Mouse (Mus musculus) left cerebral cortex, adult 2 months (tissue): Measurements from ENCODE around the gene Nfya. TPM values are rescaled to one million over a fixed set of nuclear protein-coding genes. Genes with fewer than 3 reads are reported as not detected.

Experiments
- DNase-seq, 2 experiments: peaks; one replicate each; pipeline ENCODE4 v3.0.0; 2021 to 2022; ENCODE audit warnings: low spot score in 2 of 2, mixed read lengths in 1 of 2; ENCODE audit errors: extremely low spot score in 1 of 2
- H3K27ac ChIP-seq: fragments of 200-600 bp; 2 replicates; pipeline ENCODE4 v1.8.1; 2022
- H3K4me3 ChIP-seq: fragments of 200-600 bp; 2 replicates; pipeline ENCODE4 v1.8.1; 2022
- CTCF ChIP-seq: fragments of 200-600 bp; IDR thresholded peaks from 2 replicates; pipeline ENCODE4 v1.8.1; 2022; ENCODE audit warnings: antibody characterized with exemption, mild to moderate bottlenecking, moderate library complexity
- intact Hi-C: fragments of 180-260 bp; cut with DNase I; formaldehyde crosslinking; loops from one replicate; pipeline ENCODE4 v1.15.1; 2025
- long read RNA-seq, 2 experiments: library from polyadenylated mRNA; stranded (forward); transcript quantifications; one replicate each; pipeline ENCODE4 v2.0.0; 2021; ENCODE audit warnings: borderline mapping rate in 2 of 2
- total RNA-seq, 2 experiments: library from RNA; stranded (reverse); gene quantifications; 2 replicates each; pipeline ENCODE4 v1.2.3; 2021

Gene Nfya
- total RNA-seq: 10 to 100 TPM; 24.3 to 24.9 TPM
- long read RNA-seq, experiment 1, partial matches to known transcripts: 1 of 3 reads
- long read RNA-seq, experiment 1, other reads (novel, unspliced or antisense): 1 of 3 reads
- long read RNA-seq, experiment 2, partial matches to known transcripts: 1 of 3 reads
- long read RNA-seq, experiment 2, other reads (novel, unspliced or antisense): 0 of 3 reads

DNA sequence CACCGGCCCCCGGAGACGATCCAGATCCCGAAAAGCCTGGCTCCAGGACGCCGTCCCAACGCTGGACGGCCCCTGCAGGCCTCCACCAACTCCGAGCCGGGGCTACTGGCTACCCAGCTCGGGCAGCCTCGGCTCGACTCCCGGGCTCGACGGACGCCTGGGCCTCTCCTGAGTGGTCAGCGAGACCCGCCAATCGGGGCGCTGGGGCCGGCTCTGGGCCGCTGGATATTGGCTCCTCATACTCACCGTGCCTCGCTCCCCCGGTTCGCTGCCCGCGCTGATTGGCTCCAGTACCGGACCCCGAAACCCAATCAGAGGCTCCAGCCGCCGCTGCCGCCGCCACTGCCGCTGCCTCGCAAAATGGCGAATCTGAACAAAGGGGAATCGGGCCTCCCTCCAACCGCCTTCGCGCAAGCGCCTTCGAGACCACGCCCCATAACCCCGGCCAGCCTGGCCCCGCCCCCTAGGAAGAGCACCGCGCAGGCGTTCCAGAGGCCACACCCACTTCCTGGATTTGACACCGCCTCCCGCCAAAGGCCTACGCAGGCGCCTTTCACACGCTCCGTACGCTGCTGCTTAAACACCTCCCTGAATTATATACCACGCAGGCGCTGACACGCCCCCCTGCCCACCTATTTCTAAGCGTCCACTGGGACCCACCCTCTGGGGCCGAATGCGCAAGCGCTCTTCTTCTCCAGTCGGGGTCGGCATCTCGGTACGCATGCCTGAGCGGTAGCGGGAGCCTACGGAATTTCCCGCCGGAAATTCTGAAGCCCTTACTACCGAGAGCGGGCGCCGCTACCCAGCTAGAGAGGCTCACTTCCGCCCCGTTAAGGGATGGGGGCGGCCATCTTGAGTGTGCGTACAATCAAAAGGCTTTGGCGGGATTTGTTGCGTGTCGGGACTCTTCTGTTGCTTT lies at the start of gene Nfya, which contains the start of gene Oard1:
TSS of gene Nfya (minus strand) at position 527 of the 919 bp plus-strand sequence.
TSS of gene Oard1 (plus strand) at position 635 of the 919 bp plus-strand sequence.
- TF ChIP-seq CTCF: no peak
- intact Hi-C loops: loop anchor here (2.0 to 10.0 kb wide), 4 partner anchors 73 to 1485 kb away; no protein-coding TSS in a partner anchor
- DNase-seq: peak; percentile 100

GRCm38 (mm10) chr17:48457971-48458653 lies 48.4 kb upstream of the Nfya start:
- no peak for DNase-seq
- no peak overlapping the region for H3K27ac ChIP-seq
- intact Hi-C loops: no loop called here
- TF ChIP-seq CTCF: no peak
- no peak overlapping the region for H3K4me3 ChIP-seq

More for the DNA sequence above, at the start of gene Nfya, which contains the start of gene Oard1:
- Histone ChIP-seq H3K27ac (peak within 1 kb of the TSS; percentile 99), H3K4me3 (peak within 1 kb of the TSS; percentile 82)

GRCm38 (mm10) chr17:48455955-48456354 lies 46.2 kb upstream of the Nfya start:
- no peak for TF ChIP-seq CTCF
- intact Hi-C loops: no loop called here
- no peak overlapping the region for H3K4me3 ChIP-seq
- no peak for DNase-seq
- H3K27ac ChIP-seq: no peak overlapping the region

GRCm38 (mm10) chr17:48454688-48455087 lies 45.0 kb upstream of the Nfya start, which contains the start of gene Unc5cl:
Gene Unc5cl, plus strand, starts transcription at chr17:48454901.
- no peak for DNase-seq
- no peak for TF ChIP-seq CTCF
- H3K4me3 ChIP-seq: no peak within 1 kb of the TSS
- intact Hi-C loops: no loop called here
- no peak within 1 kb of the TSS for H3K27ac ChIP-seq

- intact Hi-C loops: no loop called here
- Histone ChIP-seq H3K4me3 (no peak overlapping the region), H3K27ac (no peak overlapping the region)
- no peak for DNase-seq
- no peak for TF ChIP-seq CTCF
Measured at GRCm38 (mm10) chr17:48454190-48454589, 44.5 kb upstream of the Nfya start.

GRCm38 (mm10) chr17:48453489-48453888 lies 43.8 kb upstream of the Nfya start:
- no peak for DNase-seq
- no peak; the same call in 1 of the 2 replicates for TF ChIP-seq CTCF
- intact Hi-C loops: no loop called here
- no peak overlapping the region for H3K27ac ChIP-seq
- no peak overlapping the region for H3K4me3 ChIP-seq

- intact Hi-C loops: no loop called here
- DNase-seq: no peak
- no peak overlapping the region for H3K27ac ChIP-seq
- no peak overlapping the region for H3K4me3 ChIP-seq
- no peak for TF ChIP-seq CTCF
Measured at GRCm38 (mm10) chr17:48451753-48452444, 42.2 kb upstream of the Nfya start.

GRCm38 (mm10) chr17:48451353-48451675 lies 41.6 kb upstream of the Nfya start, which contains the start of gene Tspo2:
Gene Tspo2, minus strand, starts transcription at chr17:48451522.
- no peak for TF ChIP-seq CTCF
- no peak for DNase-seq
- Histone ChIP-seq H3K4me3 (no peak within 1 kb of the TSS), H3K27ac (no peak within 1 kb of the TSS)
- intact Hi-C loops: no loop called here

DNA sequence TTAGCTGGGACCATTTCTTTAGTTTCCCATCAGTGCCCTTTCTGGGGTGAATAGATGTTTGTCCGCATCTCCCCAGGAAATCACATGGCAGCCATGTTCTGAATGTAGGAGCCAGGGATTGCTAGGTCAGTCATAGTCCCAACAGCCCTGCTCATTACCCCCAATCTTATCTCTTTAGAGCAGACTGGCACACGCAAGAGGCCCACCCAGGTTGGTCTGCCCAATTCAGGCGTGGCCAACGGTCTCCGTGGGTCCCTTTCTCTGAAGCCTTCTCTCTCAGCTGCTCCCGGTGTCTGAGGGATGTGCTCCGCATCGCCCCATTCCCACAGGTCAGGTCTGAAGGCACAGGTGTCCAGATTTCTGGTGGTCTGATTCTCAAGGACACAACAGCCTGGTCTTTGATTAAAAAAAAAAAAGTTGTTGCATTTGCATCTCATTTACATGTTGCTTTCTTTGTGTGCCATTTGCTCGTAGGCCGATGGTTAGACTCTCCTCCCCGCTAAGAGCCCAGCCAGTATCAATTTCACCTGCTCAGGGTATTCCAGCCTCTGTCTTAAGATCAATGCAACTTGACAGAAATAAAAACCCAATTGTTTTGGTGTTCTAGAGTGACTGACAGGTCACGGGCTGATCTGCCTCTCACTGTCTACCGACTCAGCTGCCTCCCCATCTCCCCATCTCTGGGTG lies 41.1 kb upstream of the Nfya start:
- TF ChIP-seq CTCF: no peak
- no peak for DNase-seq
- H3K27ac ChIP-seq: no peak overlapping the region
- intact Hi-C loops: no loop called here
- H3K4me3 ChIP-seq: no peak overlapping the region

GRCm38 (mm10) chr17:48447675-48448074 lies 38.0 kb upstream of the Nfya start:
- intact Hi-C loops: no loop called here
- no peak for TF ChIP-seq CTCF

More at GRCm38 (mm10) chr17:48447675-48448074, 38.0 kb upstream of the Nfya start:
- Histone ChIP-seq H3K27ac (no peak overlapping the region), H3K4me3 (no peak overlapping the region)
- no peak for DNase-seq
